Comparison of ENCODE assay signal across 9 mouse cellular contexts in genomic region chr14:59969485-59970134, GRCm38 (mm10).
DNase-seq lines count a peak whose midpoint lies in the region; ATAC-seq and TF ChIP-seq lines count a peak whose summit lies in the region.
"Had no signal": no experiment of that assay in that cellular context is flagged by ENCODE, and none has a peak within 500 bp of the region (broad histone marks: within the 10 kb centered on the region; RNA-seq: fewer than 3 reads in every experiment).

No protein-coding gene starts in this region.

- 0 out of 2 replicates have a peak, but pooled peaks cover 2% of the 10 kb centered on the region for H3K27me3 ChIP-seq in lung, embryonic 16.5 days (ENCODE audit: control insufficient read depth, insufficient read depth, low read depth, low read length)
- peaks cover 5% of the 10 kb centered on the region; the same call in 1 of the 2 replicates for H3K27me3 ChIP-seq in forebrain, embryonic 16.5 days (replicated peaks; ENCODE audit: control insufficient read depth, insufficient read depth, low read length)
- H3K27me3 ChIP-seq in kidney, embryonic 16.5 days (ENCODE audit: insufficient read depth, low read length) = no peaks in the 10 kb centered on the region
- H3K27me3 ChIP-seq: liver, embryonic 15.5 days had no signal

- DNase-seq in lung, adult 2 months = no peak
- peak; percentile 90 for DNase-seq in retina, embryonic 14.5 days (ENCODE audit: low spot score)
- DNase-seq in cerebellum, adult 11 months = no peak
- no peak for DNase-seq in thymus, postnatal 36 days
- DNase-seq in urinary bladder, postnatal 36 days (ENCODE audit: low spot score in 2 of 2) = no peak

- no peak overlapping the region for H3K9ac ChIP-seq in lung, embryonic 16.5 days (ENCODE audit: low read length)
- H3K9ac ChIP-seq in forebrain, embryonic 16.5 days (replicated peaks; ENCODE audit: low read depth, low read length) = no peak overlapping the region
- H3K9ac ChIP-seq in kidney, embryonic 16.5 days (replicated peaks; ENCODE audit: low read length) = no peak overlapping the region
- H3K9ac ChIP-seq: liver, embryonic 15.5 days had no signal

- no peaks in the 10 kb centered on the region for H3K9me3 ChIP-seq in lung, embryonic 16.5 days (ENCODE audit: control insufficient read depth, low read length)
- H3K9me3 ChIP-seq in forebrain, embryonic 16.5 days (ENCODE audit: control insufficient read depth, low read length) = no peaks in the 10 kb centered on the region
- H3K9me3 ChIP-seq in kidney, embryonic 16.5 days (ENCODE audit: low read length) = no peaks in the 10 kb centered on the region
- H3K9me3 ChIP-seq: liver, embryonic 15.5 days had no signal

- no peak overlapping the region for H3K27ac ChIP-seq in lung, embryonic 16.5 days (ENCODE audit: low read length)
- H3K27ac ChIP-seq in forebrain, embryonic 16.5 days (ENCODE audit: low read length) = no peak overlapping the region; the same call in 1 of the 2 replicates
- H3K27ac ChIP-seq in kidney, embryonic 16.5 days (ENCODE audit: low read length) = no peak overlapping the region
- H3K27ac ChIP-seq: liver, embryonic 15.5 days had no signal

- no peak for TF ChIP-seq POLR2A in lung, adult 2 months (IDR thresholded peaks at IDR 0.05; ENCODE audit: borderline replicate concordance, extremely low read depth, low read depth, low read length)

- peak; percentile 87 for ATAC-seq in lung, embryonic 16.5 days (ENCODE audit: low read depth)
- ATAC-seq in forebrain, embryonic 16.5 days = peak; percentile 92
- peak; percentile 81; the same call in 1 of the 2 replicates for ATAC-seq in kidney, embryonic 16.5 days (ENCODE audit: low FRiP score, low TSS enrichment)

- no peak overlapping the region for H3K4me3 ChIP-seq in lung, embryonic 16.5 days (ENCODE audit: low read length)
- no peak overlapping the region for H3K4me3 ChIP-seq in lung, adult 2 months (replicated peaks; ENCODE audit: extremely low read depth, low read depth, low read length)
- H3K4me3 ChIP-seq in forebrain, embryonic 16.5 days (replicated peaks; ENCODE audit: low read length) = no peak overlapping the region
- H3K4me3 ChIP-seq in kidney, embryonic 16.5 days (ENCODE audit: low read length) = no peak overlapping the region
- H3K4me3 ChIP-seq: liver, embryonic 15.5 days had no signal

- WGBS in lung, embryonic 16.5 days = 32% methylated on average over 7 of the region's 7 CpGs
- 41% methylated on average over 7 of the region's 7 CpGs for whole genome bisulfite sequencing in lung, adult 2 months
- 3% methylated on average over 7 of the region's 7 CpGs for WGBS in forebrain, embryonic 16.5 days
- 23% methylated on average over 7 of the region's 7 CpGs for WGBS in kidney, embryonic 16.5 days

- peaks cover 4% of the 10 kb centered on the region; the same call in 1 of the 2 replicates for H3K4me1 ChIP-seq in lung, embryonic 16.5 days (replicated peaks; ENCODE audit: control insufficient read depth, insufficient read depth, low read length)
- no peaks in the 10 kb centered on the region for H3K4me1 ChIP-seq in lung, adult 2 months (ENCODE audit: control insufficient read depth, insufficient read depth, low read length)
- H3K4me1 ChIP-seq in forebrain, embryonic 16.5 days (replicated peaks; ENCODE audit: control insufficient read depth, insufficient read depth, low read length) = peaks cover 25% of the 10 kb centered on the region
- H3K4me1 ChIP-seq in kidney, embryonic 16.5 days (ENCODE audit: insufficient read depth, low read length) = peaks cover 15% of the 10 kb centered on the region
- H3K4me1 ChIP-seq: liver, embryonic 15.5 days had no signal

- H3K36me3 ChIP-seq in lung, embryonic 16.5 days (ENCODE audit: control insufficient read depth, insufficient read depth, low read length) = no peaks in the 10 kb centered on the region
- no peaks in the 10 kb centered on the region for H3K36me3 ChIP-seq in forebrain, embryonic 16.5 days (ENCODE audit: control insufficient read depth, insufficient read depth)
- no peaks in the 10 kb centered on the region for H3K36me3 ChIP-seq in kidney, embryonic 16.5 days (ENCODE audit: insufficient read depth, low read length)
- H3K36me3 ChIP-seq: liver, embryonic 15.5 days had no signal

- TF ChIP-seq CTCF in lung, adult 2 months (IDR thresholded peaks at IDR 0.05; ENCODE audit: insufficient read depth, low read length) = no peak

- no peak overlapping the region for H3K4me2 ChIP-seq in lung, embryonic 16.5 days (ENCODE audit: low read depth, low read length)
- H3K4me2 ChIP-seq in forebrain, embryonic 16.5 days (ENCODE audit: low read length) = peak overlapping the region; percentile 1; the same call in 1 of the 2 replicates
- no peak overlapping the region for H3K4me2 ChIP-seq in kidney, embryonic 16.5 days (replicated peaks; ENCODE audit: low read depth, low read length)
- H3K4me2 ChIP-seq: liver, embryonic 15.5 days had no signal
